Mouse (Mus musculus): ENCODE results near the gene Pnpla7. TPM values are rescaled to one million over a fixed set of nuclear protein-coding genes. Genes with fewer than 3 reads are reported as not detected.
A peak's percentile ranks its signal among the peaks of the same experiment; 100 is the strongest.
"Not testable (repeated sequence)": the region's sequence is repeated elsewhere in the genome, so short reads cannot be mapped to it uniquely, and the experiment has no call there.

Gene Pnpla7
- 2.4 and 3.5 TPM in 2 replicates for polyA plus RNA-seq (2015; fragmentation: Nextera tagmentation; extraction: Ambion mirVana)

GRCm38 (mm10) chr2:24975704-24976297 lies at the start of gene Pnpla7:
Pnpla7 (plus strand) TSS chr2:24976033.
- Histone ChIP-seq H3K36me3 (ENCODE audit: poor library complexity, severe bottlenecking) (peaks cover 27% of the 10 kb centered on the region), H3K4me2 (peak within 1 kb of the TSS; percentile 95), H3K9ac (peak within 1 kb of the TSS; percentile 86), H3K4me1 (peaks cover 28% of the 10 kb centered on the region), H3K4me3 (peak within 1 kb of the TSS; percentile 78), H3K9me3 (replicated peaks) (no peaks in the 10 kb centered on the region), H3K27me3 (no peaks in the 10 kb centered on the region), H3K27ac (peak within 1 kb of the TSS; percentile 91)
- peak; percentile 25; the same call in 1 of the 2 replicates for ATAC-seq
- 1% methylated on average over 16 of the region's 16 CpGs for WGBS

GRCm38 (mm10) chr2:24926345-24926964 lies 49.4 kb upstream of the Pnpla7 start:
- Histone ChIP-seq H3K9ac (no peak overlapping the region), H3K4me2 (no peak overlapping the region), H3K27ac (no peak overlapping the region), H3K27me3 (no peaks in the 10 kb centered on the region), H3K4me3 (no peak overlapping the region), H3K9me3 (replicated peaks) (no peaks in the 10 kb centered on the region), H3K36me3 (ENCODE audit: poor library complexity, severe bottlenecking) (0 out of 2 replicates have a peak, but pooled peaks cover 7% of the 10 kb centered on the region), H3K4me1 (no peaks in the 10 kb centered on the region)
- no peak for ATAC-seq
- WGBS, result 88% methylated on average over 9 of the region's 9 CpGs

- H3K9me3 ChIP-seq (replicated peaks), result no peaks in the 10 kb centered on the region
- no peak overlapping the region for H3K9ac ChIP-seq
- H3K27me3 ChIP-seq, result no peaks in the 10 kb centered on the region
- WGBS, result 79% methylated on average over 7 of the region's 7 CpGs
- H3K27ac ChIP-seq, result no peak overlapping the region
- H3K36me3 ChIP-seq (ENCODE audit: poor library complexity, severe bottlenecking), result 0 out of 2 replicates have a peak, but pooled peaks cover 7% of the 10 kb centered on the region
- no peaks in the 10 kb centered on the region for H3K4me1 ChIP-seq
- no peak for ATAC-seq
- H3K4me3 ChIP-seq, result no peak overlapping the region
- H3K4me2 ChIP-seq, result no peak overlapping the region
Measured at GRCm38 (mm10) chr2:24926965-24927358, 48.9 kb upstream of the Pnpla7 start.

DNA sequence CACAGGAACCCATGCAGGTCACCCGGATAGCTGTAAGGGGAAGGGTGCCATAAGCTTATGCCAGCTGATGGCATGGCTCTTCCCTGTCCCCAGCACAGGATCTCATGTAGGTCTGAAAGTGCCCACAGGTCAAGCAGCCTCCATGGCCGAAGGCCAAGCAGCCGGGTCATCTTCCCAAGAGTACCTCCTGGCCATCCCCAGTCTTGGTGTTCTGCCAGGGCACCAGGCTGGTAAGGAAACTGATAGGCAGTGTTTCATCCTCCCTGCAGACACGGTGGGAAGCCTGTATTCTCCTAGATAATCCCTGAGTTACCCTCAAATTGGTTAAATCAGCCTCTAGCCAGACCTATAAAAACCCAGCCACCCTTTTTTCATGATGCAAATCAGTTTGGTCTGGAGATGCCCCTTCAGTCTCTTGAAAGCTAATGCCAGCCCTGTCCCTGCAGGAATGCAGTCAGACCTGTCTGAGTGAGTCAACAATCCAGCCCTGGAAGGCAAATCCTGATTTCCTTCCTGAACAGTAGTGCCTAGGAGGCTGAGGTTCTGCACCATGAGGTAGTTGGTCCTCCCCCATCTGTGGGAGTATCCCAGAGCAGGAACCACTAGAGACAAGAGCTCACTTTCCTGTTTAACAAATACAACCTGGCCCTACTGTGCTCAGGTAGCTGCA lies 47.9 kb upstream of the Pnpla7 start:
- Histone ChIP-seq H3K9me3 (replicated peaks) (no peaks in the 10 kb centered on the region), H3K4me3 (no peak overlapping the region), H3K4me1 (no peaks in the 10 kb centered on the region), H3K4me2 (no peak overlapping the region), H3K27ac (no peak overlapping the region), H3K36me3 (ENCODE audit: poor library complexity, severe bottlenecking) (0 out of 2 replicates have a peak, but pooled peaks cover 7% of the 10 kb centered on the region), H3K27me3 (no peaks in the 10 kb centered on the region), H3K9ac (no peak overlapping the region)
- 68% methylated on average over 4 of the region's 4 CpGs for WGBS
- ATAC-seq, result no peak

DNA sequence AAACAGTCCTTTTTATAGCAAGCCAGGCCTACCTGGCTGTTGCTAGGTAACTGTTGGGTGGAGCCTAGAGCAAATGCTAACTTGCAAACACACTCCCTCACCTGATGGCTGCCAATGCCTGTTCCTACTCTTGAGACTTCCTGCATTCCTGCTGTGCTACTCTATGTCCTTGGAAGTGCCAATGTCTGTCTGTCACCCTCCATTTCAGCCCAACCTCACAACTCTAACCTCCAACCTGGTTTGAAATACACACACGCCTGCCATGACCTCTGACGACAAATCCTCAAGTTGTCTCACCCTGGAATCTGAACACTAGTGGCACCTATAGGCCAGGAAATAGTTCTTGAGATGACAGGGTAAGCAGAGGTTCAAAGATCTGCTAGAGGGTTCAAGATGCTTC lies 46.7 kb upstream of the Pnpla7 start:
- Histone ChIP-seq H3K27me3 (no peaks in the 10 kb centered on the region), H3K36me3 (ENCODE audit: poor library complexity, severe bottlenecking) (0 out of 2 replicates have a peak, but pooled peaks cover 7% of the 10 kb centered on the region), H3K9ac (no peak overlapping the region), H3K27ac (no peak overlapping the region), H3K4me2 (no peak overlapping the region), H3K9me3 (replicated peaks) (no peaks in the 10 kb centered on the region), H3K4me3 (no peak overlapping the region), H3K4me1 (peaks cover 2% of the 10 kb centered on the region)
- ATAC-seq, result no peak
- WGBS, result 70% methylated on average over 2 of the region's 2 CpGs

DNA sequence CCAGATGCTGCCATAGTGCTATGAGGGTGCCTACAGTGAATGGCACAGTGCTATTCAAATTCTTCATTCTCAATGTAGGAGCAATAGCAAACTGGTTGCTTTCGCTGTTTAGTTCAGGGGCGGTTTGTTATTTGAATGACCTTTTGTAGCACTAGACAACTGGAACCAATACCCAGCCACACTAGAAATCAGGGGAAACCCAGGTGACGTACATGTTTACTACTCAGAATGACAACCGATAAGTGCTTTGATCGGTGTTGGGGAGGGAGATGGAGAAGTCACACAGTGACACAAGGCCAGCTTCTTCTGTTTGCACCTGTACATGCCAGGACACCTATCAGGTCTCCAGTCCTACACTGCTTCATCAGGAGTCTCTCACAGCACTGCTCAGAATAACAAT lies 46.2 kb upstream of the Pnpla7 start:
- H3K4me1 ChIP-seq, result peaks cover 6% of the 10 kb centered on the region
- H3K9ac ChIP-seq, result no peak overlapping the region
- no peak overlapping the region for H3K4me2 ChIP-seq
- 91% methylated on average over 5 of the region's 5 CpGs for WGBS
- H3K4me3 ChIP-seq, result no peak overlapping the region
- H3K27me3 ChIP-seq, result no peaks in the 10 kb centered on the region
- no peaks in the 10 kb centered on the region for H3K9me3 ChIP-seq (replicated peaks)
- 0 out of 2 replicates have a peak, but pooled peaks cover 7% of the 10 kb centered on the region for H3K36me3 ChIP-seq (ENCODE audit: poor library complexity, severe bottlenecking)
- no peak for ATAC-seq
- H3K27ac ChIP-seq, result no peak overlapping the region

DNA sequence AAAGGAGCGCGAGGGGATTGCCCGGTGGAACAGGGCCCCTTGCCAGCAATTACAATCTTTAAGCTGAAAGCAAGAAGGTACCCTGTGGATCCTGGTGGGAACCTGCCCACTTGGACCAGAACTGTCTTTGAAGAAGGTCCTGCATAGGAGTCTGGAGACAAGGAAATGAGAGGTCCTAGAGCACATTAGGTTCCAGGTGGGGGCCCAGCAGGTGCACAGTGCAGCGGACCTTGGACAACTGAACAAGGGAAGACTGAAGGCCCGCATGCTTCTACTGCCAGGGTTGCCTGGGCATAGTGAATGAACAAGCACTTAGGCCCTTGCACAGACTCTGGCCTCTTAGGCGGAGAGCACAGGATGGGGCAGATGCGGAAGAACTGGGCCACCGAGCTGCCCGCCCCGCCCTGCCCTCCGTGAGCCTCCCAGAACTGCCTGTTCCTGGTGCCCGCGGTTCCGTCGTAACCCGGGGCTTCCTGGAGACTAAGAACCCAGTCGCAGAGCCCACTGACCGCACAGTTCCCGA lies 41.3 kb upstream of the Pnpla7 start:
- peak overlapping the region; percentile 78 for H3K4me2 ChIP-seq
- 0 out of 2 replicates have a peak, but pooled peaks cover 4% of the 10 kb centered on the region for H3K27me3 ChIP-seq
- peak; percentile 46 for ATAC-seq
- H3K36me3 ChIP-seq (ENCODE audit: poor library complexity, severe bottlenecking), result no peaks in the 10 kb centered on the region
- H3K9ac ChIP-seq, result peak overlapping the region; percentile 63
- no peaks in the 10 kb centered on the region for H3K9me3 ChIP-seq (replicated peaks)
- peaks cover 13% of the 10 kb centered on the region for H3K4me1 ChIP-seq
- no peak overlapping the region for H3K27ac ChIP-seq
- WGBS, result 4% methylated on average over 19 of the region's 19 CpGs
- H3K4me3 ChIP-seq, result peak overlapping the region; percentile 62

DNA sequence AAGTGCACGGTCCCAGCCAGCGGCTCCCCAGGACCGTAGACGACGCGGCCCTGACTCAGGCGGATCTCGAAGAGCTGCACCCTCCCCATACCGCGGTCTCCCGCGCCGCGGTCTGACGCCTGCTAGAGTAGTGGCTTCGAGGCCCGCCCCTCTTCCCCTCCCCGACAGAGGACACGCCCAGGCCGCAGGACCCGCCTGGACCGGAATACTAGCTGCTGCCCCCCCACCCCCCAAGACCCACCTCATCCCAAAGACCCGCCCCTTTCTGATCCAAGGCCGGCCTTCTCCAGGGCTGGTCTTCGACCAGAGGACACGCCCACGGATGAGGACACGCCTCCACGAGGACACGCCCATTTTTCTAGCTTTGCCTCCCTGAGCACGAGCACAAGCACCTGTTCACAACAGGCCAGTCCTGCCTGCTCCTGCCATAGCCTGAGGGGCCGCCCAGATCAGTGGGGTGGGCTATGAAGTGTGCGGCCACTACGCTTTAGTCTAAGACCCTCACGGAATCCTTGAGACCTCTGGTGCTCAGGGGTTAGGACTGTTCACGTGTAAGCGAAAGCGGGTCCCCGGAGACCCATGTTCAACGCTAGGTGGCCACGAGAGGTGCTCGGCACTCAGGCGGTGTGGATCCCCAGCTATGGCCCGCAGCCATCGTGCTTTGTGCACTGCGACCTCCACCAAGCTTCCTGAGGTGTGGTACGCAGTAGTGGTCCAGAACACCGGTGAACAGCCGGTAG lies 40.6 kb upstream of the Pnpla7 start, which contains the start of gene Arrdc1:
Gene Arrdc1 (minus strand): TSS at position 196 of the 740 bp plus-strand sequence.
- Histone ChIP-seq H3K4me2 (peak within 1 kb of the TSS; percentile 78), H3K27ac (no peak within 1 kb of the TSS), H3K4me1 (peaks cover 13% of the 10 kb centered on the region), H3K36me3 (ENCODE audit: poor library complexity, severe bottlenecking) (no peaks in the 10 kb centered on the region), H3K4me3 (peak within 1 kb of the TSS; percentile 62), H3K27me3 (0 out of 2 replicates have a peak, but pooled peaks cover 4% of the 10 kb centered on the region), H3K9me3 (replicated peaks) (no peaks in the 10 kb centered on the region), H3K9ac (peak within 1 kb of the TSS; percentile 63)
- under 1% methylated on average over 48 of the region's 49 CpGs for WGBS
- peak; percentile 95 for ATAC-seq

DNA sequence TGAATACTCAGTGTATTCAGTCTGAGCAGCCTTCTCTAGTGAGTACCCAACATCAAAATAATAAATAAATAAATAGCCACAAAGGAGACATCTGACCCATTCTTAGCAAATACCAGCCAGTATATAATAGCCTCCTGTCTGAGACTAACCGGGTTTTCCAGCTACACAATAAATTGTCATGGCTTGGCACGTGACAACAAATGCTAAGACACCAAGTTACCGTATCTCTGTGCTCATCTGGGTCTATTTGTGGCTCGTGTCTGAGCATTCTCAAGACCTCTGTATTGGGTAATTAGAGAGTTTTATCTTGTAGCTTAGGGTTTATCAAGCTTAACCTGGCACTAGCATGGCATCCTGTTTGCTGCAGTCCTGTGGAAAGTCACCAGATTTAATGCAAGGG lies 33.7 kb upstream of the Pnpla7 start:
- ATAC-seq, result no peak
- H3K9ac ChIP-seq, result no peak overlapping the region
- no peaks in the 10 kb centered on the region for H3K9me3 ChIP-seq (replicated peaks)
- 0 out of 2 replicates have a peak, but pooled peaks cover 4% of the 10 kb centered on the region for H3K27me3 ChIP-seq
- no peak overlapping the region for H3K4me3 ChIP-seq
- no peak overlapping the region for H3K4me2 ChIP-seq
- no peaks in the 10 kb centered on the region for H3K4me1 ChIP-seq
- no peaks in the 10 kb centered on the region for H3K36me3 ChIP-seq (ENCODE audit: poor library complexity, severe bottlenecking)
- H3K27ac ChIP-seq, result no peak overlapping the region
- WGBS, result 82% methylated on average over 4 of the region's 4 CpGs

DNA sequence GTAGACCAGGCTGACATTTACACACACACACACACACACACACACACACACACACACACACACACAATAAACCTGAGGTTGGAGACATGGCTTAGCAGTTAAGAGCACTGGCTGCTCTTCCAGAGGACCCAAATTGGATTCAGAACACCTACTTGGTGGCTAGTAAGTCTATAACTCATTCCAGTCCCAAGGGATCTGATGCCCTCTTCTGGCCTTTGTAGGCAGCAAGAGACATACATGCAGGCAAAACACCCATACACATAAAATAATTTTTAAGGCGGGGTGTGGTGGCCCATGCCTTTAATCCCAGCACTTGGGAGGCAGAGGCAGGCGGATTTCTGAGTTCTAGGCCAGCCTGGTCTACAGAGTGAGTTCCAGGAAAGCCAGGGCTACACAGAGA lies 31.5 kb upstream of the Pnpla7 start:
- not testable (repeated sequence) for H3K27me3 ChIP-seq; H3K4me3 ChIP-seq; H3K9ac ChIP-seq; ATAC-seq; H3K36me3 ChIP-seq (ENCODE audit: poor library complexity, severe bottlenecking); H3K9me3 ChIP-seq (replicated peaks); H3K27ac ChIP-seq; H3K4me2 ChIP-seq; H3K4me1 ChIP-seq
- 64% methylated on average over 2 of the region's 2 CpGs for WGBS

GRCm38 (mm10) chr2:24949421-24950188 lies 26.2 kb upstream of the Pnpla7 start, which contains the start of gene Zmynd19:
Zmynd19 (plus strand) TSS chr2:24949792.
- peaks cover 16% of the 10 kb centered on the region for H3K4me1 ChIP-seq
- peak within 1 kb of the TSS; percentile 40 for H3K27ac ChIP-seq
- under 1% methylated on average over 75 of the region's 108 CpGs for WGBS
- peak within 1 kb of the TSS; percentile 97 for H3K9ac ChIP-seq
- peak within 1 kb of the TSS; percentile 95 for H3K4me2 ChIP-seq
- peak; percentile 99 for ATAC-seq
- H3K4me3 ChIP-seq, result peak within 1 kb of the TSS; percentile 98
- H3K9me3 ChIP-seq (replicated peaks), result no peaks in the 10 kb centered on the region
- H3K27me3 ChIP-seq, result no peaks in the 10 kb centered on the region
- H3K36me3 ChIP-seq (ENCODE audit: poor library complexity, severe bottlenecking), result peaks cover 30% of the 10 kb centered on the region
